Mouse (Mus musculus) layer of hippocampus, postnatal 25 days (tissue): ENCODE results near the gene Mael. TPM values are rescaled to one million over a fixed set of nuclear protein-coding genes. Genes with fewer than 3 reads are reported as not detected.
A peak's percentile ranks its signal among the peaks of the same experiment; 100 is the strongest.

Experiments
- DNase-seq, 2 experiments: peaks; one replicate each; pipeline ENCODE4 v3.0.0; 2022; ENCODE audit warnings: mixed read lengths in 2 of 2, low spot score in 1 of 2; ENCODE audit errors: extremely low spot score in 1 of 2
- total RNA-seq, 2 experiments: library from RNA; stranded (reverse); gene quantifications; 2 replicates each; pipeline ENCODE4 v1.2.3; 2021

The Mael gene
- total RNA-seq, 2 experiments from 2014 or later: 0.31 TPM; not detected in 1

GRCm38 (mm10) chr1:166214181-166214580 lies 24.4 kb downstream of the Mael start:
- DNase-seq: no peak

DNA sequence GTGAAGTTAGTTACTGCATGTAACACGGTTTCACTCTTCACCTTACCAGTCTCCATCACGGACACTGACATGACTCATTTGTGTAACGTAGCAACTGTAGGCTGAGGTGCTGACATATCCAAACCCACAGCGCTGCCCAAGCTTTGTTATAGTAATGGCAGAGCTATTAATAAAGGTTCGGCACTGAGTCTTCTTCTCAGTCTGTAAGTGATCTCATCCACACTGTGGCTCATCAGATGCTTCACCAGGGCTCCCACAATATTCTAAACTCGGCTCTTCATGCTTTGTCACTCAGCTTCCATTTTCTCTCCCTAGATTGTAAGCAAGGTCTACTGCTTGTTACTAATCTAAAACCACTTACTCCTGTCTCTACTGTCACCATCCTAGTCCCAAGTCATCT lies 29.2 kb downstream of the Mael start:
- no peak for DNase-seq

DNA sequence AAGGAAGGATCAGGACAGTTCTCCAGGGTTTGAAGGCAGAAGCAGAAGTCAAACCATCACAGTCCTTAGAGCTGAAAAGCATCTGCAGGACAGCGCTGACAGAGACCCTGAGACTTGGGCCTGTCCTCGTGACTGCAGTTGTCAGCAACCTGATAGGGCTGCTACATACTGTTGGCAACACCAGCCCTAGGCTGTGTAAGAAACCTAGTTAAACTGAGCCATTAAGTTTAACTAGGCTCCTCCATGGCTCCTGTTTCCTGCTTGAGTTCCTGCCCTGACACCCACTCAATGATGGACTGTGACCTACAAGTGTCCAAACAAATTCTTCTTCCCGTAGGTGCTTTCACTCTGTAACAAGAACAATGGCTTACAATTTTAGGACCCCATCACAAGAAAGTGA lies 33.4 kb downstream of the Mael start:
- no peak for DNase-seq

DNA sequence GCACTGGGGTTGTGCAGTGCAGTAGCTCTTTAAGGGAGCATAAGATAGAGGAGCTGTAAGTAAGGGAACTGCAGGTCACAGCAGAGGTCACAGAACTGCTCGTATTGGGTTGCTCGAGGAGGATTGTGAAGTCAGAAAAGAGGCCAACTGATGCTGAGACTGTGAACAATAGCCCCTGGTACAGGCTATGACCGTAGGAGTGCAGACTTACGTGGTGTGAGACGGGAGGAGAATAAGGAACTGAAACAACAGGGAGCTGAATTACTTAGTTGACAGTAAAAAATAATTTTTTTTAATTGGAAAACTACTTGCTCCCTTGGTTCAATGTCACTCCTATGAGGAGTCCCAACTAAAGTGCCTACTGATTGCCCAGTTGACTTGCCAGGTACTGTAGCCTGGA lies 34.4 kb downstream of the Mael start:
- no peak for DNase-seq

- no peak for DNase-seq
These were observed 48.7 kb downstream of the Mael start for GRCm38 (mm10) chr1:166189821-166190220.

DNA sequence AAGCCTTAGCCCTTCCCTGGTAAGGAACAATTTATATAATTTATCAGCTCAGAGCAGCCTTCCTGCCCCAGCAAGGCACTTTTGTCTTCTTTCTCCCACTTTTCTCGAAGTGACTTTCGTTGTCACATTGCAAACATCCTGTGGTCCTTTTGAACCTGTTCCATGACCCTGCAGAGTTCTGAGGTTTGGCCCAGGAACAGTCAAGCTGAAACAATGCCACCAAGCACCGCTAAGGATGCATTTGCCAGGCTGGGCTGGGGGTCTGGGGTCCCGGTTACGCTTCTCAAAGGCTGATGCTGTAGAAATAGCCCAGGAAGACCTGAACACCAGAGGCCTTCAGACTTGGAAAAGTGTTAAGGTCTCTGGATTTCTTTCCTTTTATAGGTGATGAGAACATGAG lies 53.2 kb downstream of the Mael start:
- DNase-seq: no peak

GRCm38 (mm10) chr1:166184391-166185229 lies 53.9 kb downstream of the Mael start:
- no peak for DNase-seq

GRCm38 (mm10) chr1:166182952-166183627 lies 55.5 kb downstream of the Mael start:
- no peak for DNase-seq

- no peak for DNase-seq
These were observed 57.0 kb downstream of the Mael start for GRCm38 (mm10) chr1:166181510-166181909.

GRCm38 (mm10) chr1:166173621-166174020 lies 64.9 kb downstream of the Mael start:
- no peak for DNase-seq

DNA sequence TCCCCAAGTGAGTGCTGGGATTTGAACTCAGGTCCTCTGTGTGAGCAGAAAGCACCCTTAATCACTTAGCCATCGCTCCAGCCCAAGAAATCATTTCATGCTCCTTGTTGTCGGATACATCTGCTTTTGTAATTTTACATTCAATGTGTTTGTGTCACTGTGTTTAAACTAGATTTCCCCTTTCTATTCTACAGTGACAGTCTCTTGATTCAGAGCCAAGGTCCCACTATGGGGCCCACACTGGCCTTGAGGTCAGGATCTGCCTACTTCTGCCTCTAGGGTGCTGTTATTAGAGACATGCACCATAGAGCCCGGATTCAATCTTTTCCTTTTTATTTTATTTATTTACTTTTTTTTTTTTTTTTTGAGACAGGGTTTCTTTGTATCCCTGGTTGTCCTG lies 65.6 kb downstream of the Mael start:
- no peak for DNase-seq

- DNase-seq: no peak
These were observed 67.7 kb downstream of the Mael start for GRCm38 (mm10) chr1:166170852-166171251.

- no peak for DNase-seq
These were observed 68.8 kb downstream of the Mael start for GRCm38 (mm10) chr1:166169713-166170112.

DNA sequence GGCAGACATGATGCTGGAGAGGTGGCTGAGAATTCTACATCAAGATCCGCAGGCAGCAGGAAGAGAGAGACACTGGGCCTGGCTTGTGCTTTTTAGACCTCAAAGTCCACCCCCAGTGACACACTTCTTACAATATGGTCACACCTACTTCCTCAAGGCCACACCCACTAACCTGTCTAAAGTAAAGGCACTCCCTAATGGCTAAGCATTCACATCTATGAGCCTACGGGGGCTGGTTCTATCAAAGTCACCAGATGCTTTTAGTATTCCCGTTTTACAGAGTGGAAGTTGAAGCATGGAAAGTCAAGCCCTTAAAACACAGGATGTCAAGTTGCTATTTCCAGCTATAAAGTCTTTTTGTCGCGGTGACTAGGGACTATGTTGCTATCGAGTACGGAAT lies 70.5 kb downstream of the Mael start:
- DNase-seq: no peak

- no peak for DNase-seq
These were observed 71.1 kb downstream of the Mael start for GRCm38 (mm10) chr1:166167405-166167804.

GRCm38 (mm10) chr1:166165159-166165558 lies 73.4 kb downstream of the Mael start:
- DNase-seq: no peak

GRCm38 (mm10) chr1:166164580-166164979 lies 74.0 kb downstream of the Mael start:
- DNase-seq: no peak

DNA sequence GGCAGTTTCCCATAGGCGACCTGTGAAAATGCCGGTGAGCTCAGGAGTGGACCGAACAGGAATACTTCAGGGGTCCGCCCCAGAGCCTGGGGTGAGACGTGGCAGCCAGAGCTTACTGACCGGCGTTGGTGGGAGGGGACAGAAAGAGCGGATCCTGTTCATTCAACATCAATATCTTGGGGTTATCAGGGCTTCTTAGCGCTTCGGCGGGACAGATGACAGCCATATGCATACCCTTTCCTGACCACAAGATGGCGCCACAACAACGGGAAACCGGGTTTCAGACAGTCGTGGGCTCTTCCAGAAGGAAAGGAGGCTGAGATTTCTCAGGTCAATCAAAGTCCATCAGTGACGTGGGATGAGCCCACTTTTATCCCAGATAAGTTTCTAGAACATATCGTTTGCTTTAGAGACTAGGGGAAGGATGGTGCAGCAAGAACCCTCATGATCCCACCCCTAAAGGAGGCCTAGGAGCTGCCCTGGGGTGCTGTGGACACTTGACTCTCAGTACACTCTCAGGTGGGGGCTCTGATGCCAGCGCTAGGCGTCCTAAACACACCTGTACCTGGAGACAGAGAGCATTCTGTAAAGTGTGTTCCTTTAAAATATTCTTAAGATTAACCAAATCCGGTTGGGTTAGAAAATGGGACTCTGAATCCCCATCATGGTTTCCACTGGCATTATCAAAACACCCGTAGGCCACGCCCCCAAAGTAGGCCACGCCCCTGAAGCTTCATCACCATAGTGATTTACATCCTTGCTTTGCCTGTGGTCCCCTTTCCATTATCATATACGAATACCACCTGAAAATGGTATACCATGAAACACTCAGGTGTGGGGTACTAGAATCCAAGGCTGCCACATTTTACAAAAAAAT lies 77.7 kb downstream of the Mael start:
- peak; percentile 65 to 92 for DNase-seq

DNA sequence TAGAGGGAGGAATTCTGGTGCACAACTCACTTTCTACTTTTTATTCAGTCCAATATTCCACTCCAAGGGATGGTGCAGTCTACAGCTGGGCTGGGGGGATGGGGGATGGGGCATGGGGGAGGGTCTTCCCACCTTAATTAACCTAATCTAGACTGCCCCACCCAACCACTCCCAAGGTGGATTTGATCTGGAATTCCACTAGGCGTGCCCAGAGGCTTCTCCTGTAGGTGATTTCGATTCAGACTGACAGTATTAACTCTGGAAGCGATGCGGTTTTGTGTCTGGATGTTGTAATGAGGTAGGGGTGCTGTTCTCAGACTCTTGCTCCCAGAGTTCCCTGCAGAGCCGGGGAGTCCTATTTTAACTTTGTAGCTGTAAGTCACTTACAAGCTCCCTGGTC lies 78.4 kb downstream of the Mael start:
- DNase-seq: no peak

DNA sequence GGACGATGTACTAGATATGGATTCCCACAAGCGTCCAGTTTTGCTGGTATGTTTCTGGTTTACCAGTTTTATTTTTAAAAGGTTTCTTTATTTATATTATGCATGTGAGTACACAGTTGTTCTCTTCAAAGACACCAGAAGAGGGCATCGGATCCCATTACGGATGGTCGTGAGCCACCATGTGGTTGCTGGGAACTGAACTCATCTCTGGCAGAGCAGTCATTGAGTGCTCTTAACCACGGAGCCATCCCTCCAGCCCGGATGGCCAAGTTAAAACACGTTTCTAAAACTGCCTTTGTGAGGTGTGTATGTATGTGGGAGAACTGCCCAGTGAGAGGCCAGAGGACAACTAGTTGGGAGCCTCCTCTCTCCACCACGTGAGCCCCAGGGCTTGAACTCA lies 79.9 kb downstream of the Mael start:
- no peak for DNase-seq

- DNase-seq: no peak
These were observed 80.8 kb downstream of the Mael start for GRCm38 (mm10) chr1:166157712-166158111.
